Mouse (Mus musculus) thymus, adult 2 months (tissue): ENCODE data around the gene Lck.

Experiments used
- CTCF ChIP-seq: fragments of 200-500 bp; IDR thresholded peaks from 2 replicates; pipeline ENCODE4 v1.5.1; 2012; ENCODE audit warnings: mild to moderate bottlenecking, control low read depth, low read length, moderate library complexity, borderline replicate concordance; ENCODE audit not compliant: control insufficient read depth, poor library complexity, insufficient read depth; ENCODE audit errors: extremely low read depth
- POLR2A ChIP-seq: fragments of 200-500 bp; IDR thresholded peaks from 2 replicates; pipeline ENCODE4 v1.6.1; 2012; ENCODE audit warnings: mild to moderate bottlenecking, low read length, control low read depth, moderate library complexity; ENCODE audit not compliant: control insufficient read depth, poor library complexity, insufficient read depth; ENCODE audit errors: extremely low read depth

GRCm38 (mm10) chr4:129563718-129564117, 9.7 kb downstream of the Lck start:
- TF ChIP-seq POLR2A, result no peak
- no peak for TF ChIP-seq CTCF
